Mouse (Mus musculus) mature B cell (primary cell): Measurements from ENCODE around the gene Dusp22.

Experiments used
- in situ Hi-C: fragments of 300-500 bp; cut with MboI; formaldehyde crosslinking; loops from 2 replicates; pipeline ENCODE4 v1.14.3; 2019

Gene Dusp22

DNA sequence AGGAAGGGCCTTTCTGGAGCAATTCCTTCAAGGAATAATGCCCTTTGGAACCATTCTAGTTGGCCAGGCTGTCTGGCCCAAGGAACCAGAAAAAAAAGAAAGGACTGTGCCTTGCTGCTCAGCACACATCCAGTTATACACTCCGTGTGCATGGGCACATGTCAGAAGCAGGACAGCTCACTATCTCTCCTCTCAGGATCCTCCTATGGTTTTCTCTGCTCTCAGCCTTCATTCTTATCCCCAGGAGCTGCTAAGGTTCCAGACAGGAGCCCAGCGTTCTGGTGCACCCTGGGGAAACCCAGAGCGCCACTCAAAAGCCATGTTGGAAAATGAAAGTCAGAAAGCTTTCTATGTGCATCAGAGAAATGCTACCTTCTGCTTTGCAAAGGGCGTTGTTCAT lies 55.8 kb downstream of the Dusp22 start:
- in situ Hi-C loops: no loop called here

DNA sequence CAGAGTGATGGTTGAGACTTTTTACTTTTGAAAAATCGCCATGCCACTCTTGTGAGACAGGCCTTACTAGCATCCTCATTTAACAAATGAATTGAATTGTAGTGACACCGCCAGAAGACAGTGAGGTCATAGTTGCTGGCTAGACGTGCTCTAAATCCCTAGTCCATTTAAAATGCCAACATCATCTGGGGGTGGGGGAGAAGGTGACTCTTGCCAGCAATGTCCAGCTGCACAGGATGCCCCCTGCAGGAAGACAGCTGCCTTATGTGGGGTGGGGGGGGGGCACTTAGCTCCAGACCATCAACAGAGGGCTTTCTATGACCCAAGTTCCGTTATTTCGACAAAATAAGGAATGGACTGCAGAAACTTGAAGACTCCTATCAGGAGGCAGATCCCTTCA lies 56.8 kb downstream of the Dusp22 start:
- in situ Hi-C loops: no loop called here

DNA sequence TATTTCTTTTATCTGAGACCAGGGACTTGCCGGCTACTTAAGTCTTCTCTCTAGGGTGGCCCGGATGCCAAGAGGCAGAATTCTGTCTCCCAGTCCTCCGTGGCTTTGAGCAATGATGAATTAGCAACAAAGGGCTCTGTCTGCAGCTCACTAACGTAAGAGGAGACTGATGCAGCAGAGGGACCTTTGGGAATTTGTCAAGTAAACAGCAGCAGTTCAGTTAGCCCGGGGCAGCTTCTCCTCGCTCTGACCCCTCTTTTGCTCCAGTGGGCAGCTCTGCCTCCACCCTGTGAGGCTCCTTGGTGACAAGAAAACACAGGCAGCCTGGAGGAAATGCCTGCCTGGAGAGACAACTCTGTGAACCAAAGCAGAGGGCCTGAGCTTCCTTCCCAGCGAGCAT lies 62.8 kb downstream of the Dusp22 start:
- in situ Hi-C loops: no loop called here

DNA sequence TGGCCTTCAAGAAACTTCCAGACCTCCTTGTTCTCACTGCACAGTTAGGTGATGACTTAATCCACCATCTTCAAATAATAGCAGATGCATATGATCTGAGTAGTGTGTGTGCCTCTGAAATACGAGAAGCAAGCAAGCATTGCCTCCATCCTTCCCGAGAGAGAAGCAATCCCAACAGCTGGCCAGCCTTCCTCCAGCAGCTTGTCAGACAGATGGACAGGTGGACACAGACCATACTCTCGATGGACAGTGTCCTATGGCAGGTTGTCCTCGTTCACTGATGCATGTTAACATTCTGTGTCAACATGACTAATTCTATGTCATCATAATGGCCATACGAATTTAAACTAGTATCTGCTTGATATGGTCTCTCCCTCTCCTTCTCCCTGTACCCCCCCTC lies 63.5 kb downstream of the Dusp22 start:
- in situ Hi-C loops: no loop called here

DNA sequence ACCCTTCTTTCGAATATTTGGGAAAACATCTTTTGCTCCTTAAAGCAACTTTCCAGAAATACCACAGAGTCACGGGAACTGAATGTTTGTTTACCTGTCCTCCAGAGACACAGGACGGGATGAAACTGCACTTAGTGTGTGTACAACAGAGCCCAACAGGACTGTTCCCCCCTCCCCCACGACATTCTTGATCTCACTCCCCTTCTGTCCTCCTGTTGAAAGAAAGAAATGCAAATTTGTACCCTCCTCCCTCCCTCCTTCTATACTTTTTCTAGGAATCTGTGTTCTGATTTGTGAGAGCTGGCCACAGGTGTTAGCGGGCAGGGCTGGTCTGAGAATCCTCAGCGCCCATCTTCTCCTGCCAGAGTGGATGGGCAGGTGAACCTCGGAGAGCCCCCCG lies 64.1 kb downstream of the Dusp22 start:
- in situ Hi-C loops: no loop called here

DNA sequence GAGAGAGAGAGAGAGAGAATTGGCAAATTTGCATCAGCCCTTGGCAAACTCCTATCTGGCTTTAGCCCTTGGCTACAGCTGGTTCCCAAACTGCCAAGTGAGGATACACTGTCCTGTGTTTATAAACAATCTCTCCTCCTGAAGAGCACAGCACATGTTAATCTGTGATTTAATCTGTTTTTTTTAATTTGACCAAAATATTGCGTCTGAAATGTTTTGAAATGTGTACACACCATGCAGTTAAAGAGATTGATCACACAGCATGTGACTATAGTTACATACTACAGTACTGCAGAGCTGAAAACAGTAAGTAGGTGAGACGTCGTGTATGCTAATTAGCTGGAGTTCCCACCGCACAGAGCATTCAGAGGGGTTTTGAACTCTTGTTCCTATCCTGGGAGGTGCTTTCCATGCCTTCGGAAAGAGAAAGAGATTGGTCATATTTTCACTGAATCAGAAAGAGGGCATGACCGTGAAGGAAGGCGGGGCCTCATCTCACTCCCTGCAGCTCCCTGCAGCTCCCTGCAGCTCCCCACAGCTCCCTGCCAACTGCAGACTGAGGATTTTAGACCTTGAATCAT lies 65.0 kb downstream of the Dusp22 start:
- in situ Hi-C loops: no loop called here

DNA sequence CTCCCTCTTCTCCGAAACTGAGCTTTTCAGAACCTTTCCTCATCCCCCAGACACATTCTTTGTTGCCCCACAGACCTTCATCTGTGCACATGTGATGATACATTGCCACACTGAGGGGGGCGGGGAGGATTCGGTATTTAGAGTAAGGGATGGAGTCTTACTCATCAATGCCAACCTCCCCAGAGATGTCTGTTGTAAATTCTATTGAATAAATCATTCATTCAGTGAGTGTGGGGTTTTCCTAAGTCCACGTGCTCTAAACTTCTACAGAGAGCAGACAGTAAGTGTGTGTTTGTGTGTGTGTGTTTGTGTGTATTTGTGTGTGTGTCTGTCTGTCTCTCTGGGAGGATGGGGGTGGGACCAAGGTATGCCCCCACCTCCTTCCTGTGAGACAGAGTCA lies 67.1 kb downstream of the Dusp22 start:
- in situ Hi-C loops: no loop called here

DNA sequence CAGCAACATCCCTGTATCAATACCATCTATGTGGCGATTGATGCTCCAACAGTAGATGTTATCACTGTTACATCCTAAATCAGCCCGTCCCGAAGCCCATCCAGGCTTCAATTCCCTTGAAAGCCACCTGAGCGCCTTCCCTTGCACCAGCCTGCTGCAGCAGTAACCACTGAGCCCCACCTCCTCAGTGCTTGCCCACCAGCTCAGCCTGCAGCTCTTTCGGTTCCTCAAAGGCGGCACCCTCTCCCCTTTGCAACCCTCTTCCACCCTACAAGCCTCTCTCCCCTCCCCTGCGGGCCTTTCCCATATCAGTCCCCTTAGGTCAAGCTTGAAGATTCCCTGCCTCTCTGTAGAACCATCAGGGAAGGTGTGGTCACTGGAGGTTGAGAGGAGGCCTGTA lies 68.4 kb downstream of the Dusp22 start:
- in situ Hi-C loops: no loop called here

DNA sequence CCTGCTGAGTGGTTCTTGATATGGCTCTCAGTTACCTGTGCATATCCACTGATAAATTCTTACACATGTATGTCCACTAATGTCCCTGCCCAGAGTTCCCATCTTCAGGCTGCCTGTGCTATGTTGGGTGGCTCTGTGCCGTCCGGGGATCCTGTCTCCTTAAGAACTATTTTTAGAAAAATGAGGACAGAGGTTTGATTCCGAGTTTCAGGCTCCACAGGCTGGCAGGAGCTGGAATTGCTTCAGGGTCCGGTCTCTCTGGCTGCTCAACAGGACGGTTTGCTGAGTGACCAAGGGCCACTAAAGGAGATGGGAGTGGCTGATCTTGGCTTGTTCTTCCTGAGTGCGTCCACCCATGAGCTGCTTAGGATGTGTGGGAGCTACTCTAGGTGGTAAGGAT lies 69.4 kb downstream of the Dusp22 start:
- in situ Hi-C loops: no loop called here

DNA sequence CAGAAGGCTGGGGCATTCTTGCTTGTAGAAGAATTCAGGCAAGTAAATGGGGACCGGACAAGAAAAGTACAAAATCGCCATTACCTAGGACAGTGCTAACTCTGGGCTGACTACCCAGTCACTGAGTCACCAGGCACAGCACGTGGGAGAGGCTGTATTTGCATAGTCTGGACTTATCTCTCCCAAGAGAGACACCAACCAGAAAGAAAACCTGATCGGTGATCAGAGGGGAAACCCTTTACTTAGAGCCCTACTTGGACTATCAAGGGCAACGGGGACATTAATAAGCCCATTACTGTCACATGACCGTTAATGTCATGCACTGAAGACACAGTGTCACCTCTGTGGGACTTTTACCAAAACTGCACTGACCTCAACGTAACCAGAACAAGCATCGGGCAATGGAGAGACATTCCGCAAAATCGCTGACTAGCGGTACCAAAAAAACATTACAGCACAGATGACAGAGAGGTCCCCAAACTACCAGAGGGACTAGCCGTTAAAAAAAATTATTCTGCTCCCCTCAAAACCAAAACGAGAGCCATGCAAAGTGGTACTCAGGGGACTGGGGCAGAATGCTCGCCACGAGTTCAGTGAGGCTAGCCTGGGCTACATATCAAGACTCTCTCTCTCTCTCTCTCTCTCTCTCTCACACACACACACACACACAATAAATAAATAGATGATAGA lies 70.5 kb downstream of the Dusp22 start:
- in situ Hi-C loops: no loop called here

DNA sequence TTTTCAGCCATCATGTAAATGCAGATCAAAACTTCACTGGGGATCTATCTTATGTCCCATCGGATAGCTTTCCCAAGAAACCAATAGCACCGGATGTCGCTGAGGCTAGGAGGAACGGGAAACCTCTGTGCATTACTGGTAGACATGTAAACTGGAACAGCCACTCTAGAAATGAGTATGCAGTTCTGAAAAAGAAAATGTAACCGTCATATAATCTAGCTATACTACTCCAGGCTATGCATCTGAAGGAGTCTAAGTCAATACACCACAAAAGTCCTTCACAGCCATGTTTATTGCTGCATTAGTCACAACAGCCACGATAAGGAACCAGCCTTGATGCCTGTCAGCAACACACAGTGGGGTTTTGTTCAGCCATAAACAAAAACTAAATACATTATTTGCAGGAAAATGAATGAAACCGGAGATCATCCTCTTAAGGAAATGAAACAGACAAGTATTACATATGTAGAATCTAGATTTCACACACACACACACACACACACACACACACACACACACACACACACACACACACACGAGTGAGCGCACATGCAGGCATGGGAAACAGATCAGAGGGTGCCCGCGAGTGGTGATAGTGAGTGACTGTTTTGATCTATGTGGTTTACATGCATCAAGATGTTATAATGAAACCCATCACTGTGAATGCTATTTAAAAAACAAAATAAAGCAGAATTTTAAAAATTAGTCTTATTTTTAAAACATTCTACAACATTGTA lies 73.1 kb downstream of the Dusp22 start:
- in situ Hi-C loops: no loop called here

DNA sequence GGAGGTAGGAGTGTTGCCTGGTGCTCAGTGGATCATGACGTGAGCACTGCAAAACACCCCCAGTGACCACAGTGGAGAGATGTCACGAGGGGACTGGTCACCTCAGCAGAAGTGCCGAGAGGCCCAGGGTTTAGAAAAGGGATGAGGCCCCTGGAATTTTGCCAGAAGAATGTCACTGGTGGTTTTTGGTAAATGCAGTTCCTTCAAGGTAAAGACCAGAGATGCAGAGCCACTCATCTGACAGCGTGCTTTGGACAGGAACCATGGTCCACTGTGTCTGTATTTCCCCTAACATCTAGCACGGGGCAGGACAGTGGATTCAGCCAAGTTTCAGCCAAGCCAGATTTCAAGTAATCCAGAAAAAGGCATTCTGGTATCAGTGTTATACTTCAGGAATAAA lies 76.9 kb downstream of the Dusp22 start:
- in situ Hi-C loops: no loop called here

DNA sequence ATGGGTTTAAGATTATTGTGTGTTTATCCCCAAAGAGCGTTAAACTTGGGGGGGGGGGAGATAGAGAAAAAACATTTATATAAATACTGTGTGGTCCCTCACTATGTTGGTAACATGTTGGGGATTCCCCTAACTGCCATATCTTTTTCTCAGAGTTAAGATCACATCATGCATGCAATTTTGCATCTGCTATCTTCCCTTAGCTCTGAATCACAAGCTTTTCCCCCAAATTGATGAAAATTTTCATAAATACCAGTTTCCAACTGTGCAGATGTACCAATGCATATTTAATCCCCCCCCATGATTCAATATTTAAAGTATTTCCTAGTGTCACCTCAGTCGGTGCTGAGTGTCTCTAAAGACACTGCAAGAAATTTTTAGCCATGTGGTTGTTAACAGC lies 77.5 kb downstream of the Dusp22 start:
- in situ Hi-C loops: no loop called here

DNA sequence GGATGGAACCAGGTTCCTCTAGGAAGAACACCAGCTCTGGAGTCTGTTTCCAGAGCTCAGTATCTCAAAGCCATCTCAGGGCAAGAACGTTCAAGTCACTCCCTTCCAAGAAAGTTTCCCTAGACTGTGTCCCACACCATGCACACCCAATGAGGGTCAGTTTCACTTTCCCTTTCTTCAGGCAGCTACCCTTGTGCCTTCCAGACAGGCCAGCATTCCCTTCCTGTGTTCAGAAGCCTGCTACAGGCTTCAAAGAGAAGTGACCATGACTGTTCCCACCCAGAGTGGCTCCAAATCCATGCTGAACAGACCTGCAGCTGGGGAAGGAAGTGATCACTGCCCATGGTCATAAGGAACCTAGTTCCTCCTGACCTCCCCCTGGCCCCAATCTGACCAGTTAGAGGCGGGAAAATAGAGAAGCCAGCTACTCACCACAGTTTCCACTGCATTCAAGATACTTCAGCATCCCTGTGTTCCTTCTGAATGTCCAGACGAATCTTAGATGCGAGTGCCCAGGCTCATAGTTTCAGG lies 78.6 kb downstream of the Dusp22 start:
- in situ Hi-C loops: no loop called here

DNA sequence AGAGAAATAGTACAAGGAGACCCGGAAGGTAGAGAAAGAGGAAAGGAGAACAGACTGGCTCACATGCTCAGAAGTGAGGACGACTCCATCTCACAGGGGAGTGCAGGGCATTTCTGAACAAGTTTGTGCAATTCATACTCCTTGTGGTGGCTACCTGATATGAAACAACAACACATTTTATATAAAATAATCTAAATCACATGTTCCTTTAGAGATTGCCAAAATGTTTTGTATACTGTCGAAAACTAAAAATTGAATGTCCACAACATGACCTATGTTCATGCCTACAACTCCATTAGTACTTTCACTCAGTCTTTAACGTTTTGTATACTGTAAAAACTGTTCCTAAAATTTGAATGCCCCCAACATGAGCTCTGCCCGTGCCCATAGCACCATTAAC lies 81.4 kb downstream of the Dusp22 start:
- in situ Hi-C loops: no loop called here

DNA sequence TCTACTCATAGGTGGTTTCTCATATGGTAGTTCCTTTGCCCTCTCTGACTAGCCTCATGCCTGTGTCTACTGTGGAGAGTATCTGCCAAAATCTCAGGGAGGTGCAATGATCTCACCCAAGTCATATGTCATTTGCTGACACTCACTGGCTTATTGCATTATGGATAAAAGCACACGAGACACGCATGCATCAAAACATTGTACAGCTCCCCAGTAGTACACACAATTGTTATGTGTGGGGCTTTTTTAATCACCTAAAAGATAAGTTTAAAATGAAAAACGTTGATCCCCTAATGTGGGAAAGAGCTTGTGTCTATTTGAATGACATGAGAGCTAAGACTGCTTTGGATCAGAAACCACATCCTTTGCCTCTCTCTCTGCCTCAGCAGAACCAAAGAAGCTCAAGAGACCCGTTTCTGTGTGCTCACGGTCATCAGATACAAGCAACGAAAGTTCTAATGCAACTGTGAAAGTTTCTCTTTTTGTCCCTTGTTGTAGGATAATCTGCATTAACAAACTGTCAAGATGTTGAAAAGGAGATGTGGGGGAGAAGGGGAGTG lies 82.7 kb downstream of the Dusp22 start:
- in situ Hi-C loops: no loop called here

DNA sequence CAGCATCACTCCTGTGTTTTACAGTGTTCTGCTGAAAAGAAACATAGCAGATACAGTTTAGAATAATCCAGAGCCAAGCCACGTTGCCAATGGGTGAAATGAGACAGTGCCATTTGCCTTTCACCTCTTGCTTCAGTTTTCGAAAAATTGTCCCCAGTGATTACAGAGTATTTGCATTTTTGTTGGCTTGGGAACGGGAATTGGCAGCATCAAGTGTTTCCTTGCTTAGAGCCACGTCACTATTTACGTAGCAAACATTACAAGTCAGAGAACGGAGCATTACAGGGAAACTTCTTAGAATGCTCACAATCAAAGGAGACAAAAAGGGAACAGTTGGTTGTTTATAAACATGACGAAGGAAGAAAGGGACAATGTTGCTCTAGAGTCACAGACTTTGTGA lies 85.3 kb downstream of the Dusp22 start:
- in situ Hi-C loops: no loop called here

DNA sequence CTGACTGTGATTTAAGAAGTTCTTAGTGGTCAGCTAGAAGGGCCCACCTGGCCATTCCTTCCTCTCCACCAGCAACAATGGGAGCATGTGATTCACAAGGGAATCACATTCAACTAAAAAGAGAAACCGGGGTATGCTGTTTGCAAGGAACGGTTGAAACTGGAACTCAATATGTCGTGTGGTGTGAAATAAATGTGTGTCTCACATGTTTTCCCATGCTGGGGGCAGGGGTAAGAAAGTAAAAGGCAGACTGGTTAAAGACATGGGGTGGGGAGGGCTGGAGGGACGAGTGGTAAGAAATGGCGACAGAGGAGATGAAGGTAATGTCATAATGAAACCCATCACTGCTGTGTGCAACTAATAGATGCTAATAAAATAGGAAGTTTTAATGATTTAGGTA lies 87.3 kb downstream of the Dusp22 start:
- in situ Hi-C loops: no loop called here

DNA sequence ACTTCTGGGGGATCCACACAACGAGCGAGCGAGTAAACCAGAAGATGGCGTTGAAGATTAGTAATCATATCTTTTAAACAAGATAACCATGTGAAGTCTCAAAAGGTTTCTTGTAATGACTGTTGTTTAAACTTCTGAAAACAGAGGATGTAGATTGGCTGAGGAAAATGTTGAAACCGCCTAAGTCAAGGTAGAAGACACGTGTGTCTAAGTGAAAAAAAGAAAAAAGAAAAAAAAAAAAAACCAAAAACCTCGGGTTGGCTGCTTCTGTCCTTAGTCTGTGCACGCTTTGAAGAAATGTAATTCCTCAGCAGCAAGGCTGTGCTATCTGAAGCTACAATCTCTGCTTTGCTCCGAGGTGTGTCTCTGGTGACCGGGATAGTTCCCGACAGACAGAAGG lies 87.7 kb downstream of the Dusp22 start:
- in situ Hi-C loops: no loop called here

DNA sequence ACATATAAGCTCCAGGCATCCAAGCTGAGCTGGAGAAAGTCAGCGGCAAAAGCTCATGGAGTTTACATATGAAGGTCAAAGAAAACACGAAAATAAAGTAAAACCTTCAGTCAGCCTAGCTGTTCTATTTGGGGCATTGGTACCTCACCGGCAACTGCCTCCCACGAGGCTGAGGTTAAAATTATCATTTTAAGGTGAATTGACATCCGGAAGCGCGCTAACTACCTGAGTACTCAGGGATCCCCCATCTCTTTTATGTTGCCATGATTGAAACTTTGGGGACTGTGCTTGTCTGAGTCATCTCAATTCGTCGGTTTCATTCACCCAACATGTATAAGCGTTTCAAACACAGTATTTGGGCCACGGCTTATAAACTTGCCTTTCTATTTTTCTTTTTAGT lies 88.5 kb downstream of the Dusp22 start:
- in situ Hi-C loops: no loop called here

DNA sequence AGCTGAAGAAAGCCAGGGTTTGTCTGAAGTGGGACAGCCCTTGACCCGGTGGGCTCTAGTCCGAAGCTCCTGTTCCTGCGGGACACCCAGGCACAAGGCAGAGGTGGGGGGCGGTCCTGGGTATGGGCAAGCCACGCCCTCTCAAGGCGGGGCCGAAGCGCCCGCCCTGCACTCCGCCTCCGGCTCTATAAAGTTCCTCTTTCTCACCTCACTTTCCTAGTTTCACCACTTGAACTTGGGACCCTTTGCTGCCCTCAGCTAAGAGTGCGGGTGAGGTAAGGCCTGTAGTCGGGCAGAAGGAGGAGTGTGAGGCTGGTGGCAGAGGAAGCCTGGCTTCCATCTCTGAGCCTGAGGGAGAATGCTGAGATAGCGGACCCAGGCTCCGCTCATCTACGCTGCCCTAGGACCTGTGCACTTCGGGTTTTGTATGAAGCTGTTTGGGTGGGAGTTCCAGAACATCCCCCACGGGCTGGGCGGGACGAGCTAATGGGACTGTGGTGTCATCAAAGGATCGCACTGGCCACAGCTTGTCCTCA lies 89.3 kb downstream of the Dusp22 start, which contains the start of gene Irf4:
Gene Irf4, plus strand, starts transcription at position 206 of the 536 bp plus-strand sequence.
- in situ Hi-C loops: no loop called here

DNA sequence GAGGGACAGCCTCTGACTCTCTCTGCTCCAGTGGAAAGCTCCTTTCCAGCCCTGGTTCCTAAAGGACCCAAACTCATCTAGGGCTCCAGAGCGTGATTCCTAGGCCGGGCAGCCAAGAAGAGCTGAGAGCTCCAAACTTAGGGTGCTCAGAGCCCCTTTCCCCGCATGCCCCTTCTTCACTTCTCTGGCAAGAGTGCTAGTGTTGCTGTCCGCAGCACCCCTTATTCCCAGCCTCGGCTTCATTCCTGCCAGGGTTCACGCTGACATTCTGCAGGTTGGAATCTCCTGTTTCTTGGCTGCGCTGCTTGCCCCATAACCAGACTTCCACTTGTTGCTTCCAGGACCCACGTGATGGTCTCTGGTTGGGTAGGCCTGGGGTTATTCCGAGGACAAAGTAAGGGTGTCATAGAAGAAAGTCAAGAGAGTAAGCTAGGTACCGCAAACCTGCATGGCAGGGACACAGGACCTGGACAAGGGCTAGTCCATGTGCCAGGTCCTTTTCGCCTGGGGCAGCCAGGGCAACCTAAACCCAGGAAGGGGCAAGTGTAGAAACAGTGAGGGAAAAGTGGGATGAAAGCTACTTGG lies 89.8 kb downstream of the Dusp22 start:
- in situ Hi-C loops: no loop called here
